Mouse (Mus musculus): ENCODE results near the gene Syne1. TPM values are rescaled to one million over a fixed set of nuclear protein-coding genes. Genes with fewer than 3 reads are reported as not detected.

The Syne1 gene
- polyA plus RNA-seq, 1 experiment = 12.3 TPM

- peaks cover 2% of the 10 kb centered on the region; the same call in 1 of the 2 replicates for H3K4me1 ChIP-seq (ENCODE audit: control insufficient read depth, insufficient read depth, insufficient read length)
- TF ChIP-seq POLR2A (IDR thresholded peaks at IDR 0.05; ENCODE audit: low read depth, low read length) (no peak), CTCF (IDR thresholded peaks at IDR 0.05; ENCODE audit: extremely low read depth, insufficient read depth, insufficient read length, insufficient replicate concordance) (no peak)
- DNase-seq (ENCODE audit: low read depth in 1 of 2, low spot score in 2 of 2) = no peak
- no peak overlapping the region for H3K27ac ChIP-seq (ENCODE audit: insufficient read depth, low read length)
- peaks cover 7% of the 10 kb centered on the region for H3K36me3 ChIP-seq (ENCODE audit: control insufficient read depth, insufficient read depth, low read length)
- no peak overlapping the region for H3K4me3 ChIP-seq (ENCODE audit: extremely low read depth, insufficient read depth, insufficient read length)
- WGBS = 94% methylated on average over 7 of the region's 7 CpGs
- H3K27me3 ChIP-seq (ENCODE audit: control insufficient read depth, insufficient read depth, low read length) = no peaks in the 10 kb centered on the region
Observed at GRCm38 (mm10) chr10:5075724-5076123, 475.6 kb downstream of the Syne1 start.

GRCm38 (mm10) chr10:5072054-5072453 is 479.2 kb downstream of the Syne1 start:
- no peaks in the 10 kb centered on the region for H3K27me3 ChIP-seq (ENCODE audit: control insufficient read depth, insufficient read depth, low read length)
- TF ChIP-seq CTCF (IDR thresholded peaks at IDR 0.05; ENCODE audit: extremely low read depth, insufficient read depth, insufficient read length, insufficient replicate concordance) = no peak
- TF ChIP-seq POLR2A (IDR thresholded peaks at IDR 0.05; ENCODE audit: low read depth, low read length) = no peak
- no peak for DNase-seq (ENCODE audit: low read depth in 1 of 2, low spot score in 2 of 2)
- no peak overlapping the region for H3K4me3 ChIP-seq (ENCODE audit: extremely low read depth, insufficient read depth, insufficient read length)
- WGBS = 91% methylated on average over 8 of the region's 8 CpGs
- H3K36me3 ChIP-seq (ENCODE audit: control insufficient read depth, insufficient read depth, low read length) = peaks cover 15% of the 10 kb centered on the region
- no peaks in the 10 kb centered on the region for H3K4me1 ChIP-seq (ENCODE audit: control insufficient read depth, insufficient read depth, insufficient read length)
- no peak overlapping the region for H3K27ac ChIP-seq (ENCODE audit: insufficient read depth, low read length)

- no peak for DNase-seq (ENCODE audit: low read depth in 1 of 2, low spot score in 2 of 2)
- H3K27me3 ChIP-seq (ENCODE audit: control insufficient read depth, insufficient read depth, low read length) = no peaks in the 10 kb centered on the region
- H3K27ac ChIP-seq (ENCODE audit: insufficient read depth, low read length) = no peak overlapping the region
- no peak for TF ChIP-seq CTCF (IDR thresholded peaks at IDR 0.05; ENCODE audit: extremely low read depth, insufficient read depth, insufficient read length, insufficient replicate concordance)
- TF ChIP-seq POLR2A (IDR thresholded peaks at IDR 0.05; ENCODE audit: low read depth, low read length) = no peak
- H3K4me3 ChIP-seq (ENCODE audit: extremely low read depth, insufficient read depth, insufficient read length) = no peak overlapping the region
- 93% methylated on average over 3 of the region's 3 CpGs for WGBS
- H3K4me1 ChIP-seq (ENCODE audit: control insufficient read depth, insufficient read depth, insufficient read length) = no peaks in the 10 kb centered on the region
- H3K36me3 ChIP-seq (ENCODE audit: control insufficient read depth, insufficient read depth, low read length) = peaks cover 14% of the 10 kb centered on the region
Observed at GRCm38 (mm10) chr10:5070941-5071231, 480.4 kb downstream of the Syne1 start.

GRCm38 (mm10) chr10:5070168-5070940 is 480.9 kb downstream of the Syne1 start:
- Histone ChIP-seq H3K27ac (ENCODE audit: insufficient read depth, low read length) (no peak overlapping the region), H3K27me3 (ENCODE audit: control insufficient read depth, insufficient read depth, low read length) (no peaks in the 10 kb centered on the region), H3K4me3 (ENCODE audit: extremely low read depth, insufficient read depth, insufficient read length) (no peak overlapping the region), H3K4me1 (ENCODE audit: control insufficient read depth, insufficient read depth, insufficient read length) (no peaks in the 10 kb centered on the region), H3K36me3 (ENCODE audit: control insufficient read depth, insufficient read depth, low read length) (peaks cover 12% of the 10 kb centered on the region)
- DNase-seq (ENCODE audit: low read depth in 1 of 2, low spot score in 2 of 2) = no peak
- TF ChIP-seq CTCF (IDR thresholded peaks at IDR 0.05; ENCODE audit: extremely low read depth, insufficient read depth, insufficient read length, insufficient replicate concordance) = no peak
- TF ChIP-seq POLR2A (IDR thresholded peaks at IDR 0.05; ENCODE audit: low read depth, low read length) = no peak
- 90% methylated on average over 11 of the region's 11 CpGs for WGBS

- 94% methylated on average over 14 of the region's 14 CpGs for WGBS
Observed at GRCm38 (mm10) chr10:5068676-5069265, 482.5 kb downstream of the Syne1 start, which contains the start of gene Gm10097. Gene Gm10097, plus strand, starts transcription at chr10:5069192.

GRCm38 (mm10) chr10:5067113-5067512 is 484.2 kb downstream of the Syne1 start:
- Histone ChIP-seq H3K36me3 (ENCODE audit: control insufficient read depth, insufficient read depth, low read length) (peaks cover 10% of the 10 kb centered on the region; the same call in 1 of the 2 replicates), H3K4me3 (ENCODE audit: extremely low read depth, insufficient read depth, insufficient read length) (no peak overlapping the region), H3K4me1 (ENCODE audit: control insufficient read depth, insufficient read depth, insufficient read length) (no peaks in the 10 kb centered on the region), H3K27me3 (ENCODE audit: control insufficient read depth, insufficient read depth, low read length) (no peaks in the 10 kb centered on the region), H3K27ac (ENCODE audit: insufficient read depth, low read length) (no peak overlapping the region)
- TF ChIP-seq POLR2A (IDR thresholded peaks at IDR 0.05; ENCODE audit: low read depth, low read length) (no peak), CTCF (IDR thresholded peaks at IDR 0.05; ENCODE audit: extremely low read depth, insufficient read depth, insufficient read length, insufficient replicate concordance) (no peak)
- WGBS = 77% methylated on average over 3 of the region's 3 CpGs
- DNase-seq (ENCODE audit: low read depth in 1 of 2, low spot score in 2 of 2) = no peak

More at GRCm38 (mm10) chr10:5068676-5069265, 482.5 kb downstream of the Syne1 start, which contains the start of gene Gm10097:
- no peak for DNase-seq (ENCODE audit: low read depth in 1 of 2, low spot score in 2 of 2)
- Histone ChIP-seq H3K36me3 (ENCODE audit: control insufficient read depth, insufficient read depth, low read length) (peaks cover 11% of the 10 kb centered on the region; the same call in 1 of the 2 replicates), H3K4me3 (ENCODE audit: extremely low read depth, insufficient read depth, insufficient read length) (no peak within 1 kb of the TSS), H3K27me3 (ENCODE audit: control insufficient read depth, insufficient read depth, low read length) (no peaks in the 10 kb centered on the region), H3K27ac (ENCODE audit: insufficient read depth, low read length) (no peak within 1 kb of the TSS), H3K4me1 (ENCODE audit: control insufficient read depth, insufficient read depth, insufficient read length) (no peaks in the 10 kb centered on the region)
- no peak for TF ChIP-seq POLR2A (IDR thresholded peaks at IDR 0.05; ENCODE audit: low read depth, low read length)
- TF ChIP-seq CTCF (IDR thresholded peaks at IDR 0.05; ENCODE audit: extremely low read depth, insufficient read depth, insufficient read length, insufficient replicate concordance) = no peak

GRCm38 (mm10) chr10:5059983-5060382 is 491.3 kb downstream of the Syne1 start:
- WGBS = 71% methylated on average over 2 of the region's 2 CpGs
- no peaks in the 10 kb centered on the region for H3K4me1 ChIP-seq (ENCODE audit: control insufficient read depth, insufficient read depth, insufficient read length)
- peaks cover 10% of the 10 kb centered on the region for H3K36me3 ChIP-seq (ENCODE audit: control insufficient read depth, insufficient read depth, low read length)
- no peak for DNase-seq (ENCODE audit: low read depth in 1 of 2, low spot score in 2 of 2)
- TF ChIP-seq CTCF (IDR thresholded peaks at IDR 0.05; ENCODE audit: extremely low read depth, insufficient read depth, insufficient read length, insufficient replicate concordance) = no peak
- TF ChIP-seq POLR2A (IDR thresholded peaks at IDR 0.05; ENCODE audit: low read depth, low read length) = no peak
- H3K4me3 ChIP-seq (ENCODE audit: extremely low read depth, insufficient read depth, insufficient read length) = no peak overlapping the region
- H3K27me3 ChIP-seq (ENCODE audit: control insufficient read depth, insufficient read depth, low read length) = no peaks in the 10 kb centered on the region
- H3K27ac ChIP-seq (ENCODE audit: insufficient read depth, low read length) = no peak overlapping the region
